Mouse (Mus musculus) fat pad, adult 2 months (tissue): Measurements from ENCODE around the gene Arhgap19.

ENCODE experiments used
- DNase-seq: peaks from one replicate; pipeline ENCODE4 v3.0.0-alpha.2; 2011; ENCODE audit warnings: low read depth, low spot score; ENCODE audit errors: extremely low read depth

Arhgap19 gene

GRCm38 (mm10) chr19:41832501-41833201, 30.8 kb upstream of the Arhgap19 start:
- no peak for DNase-seq

- DNase-seq: no peak
Measured at GRCm38 (mm10) chr19:41831718-41832391, 30.0 kb upstream of the Arhgap19 start.

GRCm38 (mm10) chr19:41831101-41831570, 29.3 kb upstream of the Arhgap19 start:
- no peak for DNase-seq

- no peak for DNase-seq
Measured at GRCm38 (mm10) chr19:41830106-41831031, 28.5 kb upstream of the Arhgap19 start.

GRCm38 (mm10) chr19:41829381-41830105, 27.7 kb upstream of the Arhgap19 start, which contains the start of gene Frat1:
Gene Frat1 (plus strand): TSS chr19:41829970.
- no peak for DNase-seq

GRCm38 (mm10) chr19:41828941-41829340, 27.1 kb upstream of the Arhgap19 start:
- no peak for DNase-seq

- no peak for DNase-seq
Measured at GRCm38 (mm10) chr19:41826529-41826928, 24.7 kb upstream of the Arhgap19 start.

GRCm38 (mm10) chr19:41824950-41825349, 23.1 kb upstream of the Arhgap19 start:
- DNase-seq: no peak

- no peak for DNase-seq
Measured at GRCm38 (mm10) chr19:41822589-41822988, 20.7 kb upstream of the Arhgap19 start.

- no peak for DNase-seq
Measured at GRCm38 (mm10) chr19:41821436-41821835, 19.6 kb upstream of the Arhgap19 start.

GRCm38 (mm10) chr19:41818749-41819148, 16.9 kb upstream of the Arhgap19 start:
- DNase-seq: no peak

- peak; percentile 40 for DNase-seq
Measured at GRCm38 (mm10) chr19:41817325-41817724, 15.5 kb upstream of the Arhgap19 start.

- no peak for DNase-seq
Measured at GRCm38 (mm10) chr19:41816915-41817314, 15.1 kb upstream of the Arhgap19 start.

GRCm38 (mm10) chr19:41816410-41816809, 14.6 kb upstream of the Arhgap19 start:
- no peak for DNase-seq

GRCm38 (mm10) chr19:41813374-41813773, 11.5 kb upstream of the Arhgap19 start:
- no peak for DNase-seq

GRCm38 (mm10) chr19:41812525-41812924, 10.7 kb upstream of the Arhgap19 start:
- DNase-seq: no peak

- DNase-seq: no peak
Measured at GRCm38 (mm10) chr19:41810074-41810473, 8.2 kb upstream of the Arhgap19 start.

GRCm38 (mm10) chr19:41808104-41808634, 6.3 kb upstream of the Arhgap19 start:
- DNase-seq: no peak

GRCm38 (mm10) chr19:41807497-41807896, 5.7 kb upstream of the Arhgap19 start:
- no peak for DNase-seq

- no peak for DNase-seq
Measured at GRCm38 (mm10) chr19:41805831-41806230, 4.0 kb upstream of the Arhgap19 start.
